Mouse (Mus musculus): ENCODE results near the gene Gm49392. TPM values are rescaled to one million over a fixed set of nuclear protein-coding genes. Genes with fewer than 3 reads are reported as not detected.

Gm49392 gene
- total RNA-seq, 2 experiments from 2014 or later: 1.5 to 1.7 TPM

DNA sequence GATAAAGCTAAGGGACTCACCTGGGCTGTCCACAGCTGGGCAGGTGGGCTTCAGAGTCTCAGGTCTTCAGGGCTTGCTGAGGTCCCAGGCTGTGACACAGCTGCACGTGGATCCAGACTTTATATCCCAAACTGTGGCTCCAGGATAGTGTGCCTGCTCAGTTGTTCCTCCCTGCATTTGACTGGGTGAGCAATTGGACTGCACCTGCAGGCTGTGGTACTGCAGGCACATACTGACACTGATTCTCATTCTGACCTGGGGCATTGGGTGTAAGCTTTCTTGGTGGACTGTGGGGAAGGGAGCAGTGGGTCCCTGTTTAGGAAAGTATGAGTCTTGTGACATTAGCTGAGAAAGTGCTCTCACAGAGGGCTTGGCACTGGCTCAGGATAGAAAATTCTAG is 93.9 kb downstream of the Gm49392 start, which contains the start of gene Ctsll3:
Gene Ctsll3, minus strand, starts transcription at position 101 of the 400 bp plus-strand sequence.
- no peak for DNase-seq
- intact Hi-C loops (cut with DNase I): no loop called here

Other genes with a start within 250 kb of the Gm49392 start
- not detected for gene BC051665, start 110.5 kb downstream of the Gm49392 start, total RNA-seq (2021)
- not detected for gene Ctsll3, start 94.0 kb downstream of the Gm49392 start, total RNA-seq (2021)
- gene 4930486L24Rik, start 32.4 kb downstream of the Gm49392 start, total RNA-seq (2021): under 1 TPM in 1 of 2 experiments, not detected in 1; 0.86 TPM
- 10 to 100 TPM in 1 of 2 experiments, 1 to 10 TPM in 1; 9.0 to 10.4 TPM for gene Ctla2b, start 553 bp upstream of the Gm49392 start, total RNA-seq (2021)
- gene Tpbpb, start 8.0 kb upstream of the Gm49392 start, total RNA-seq (2021): not detected
- not detected for gene Gm49393, start 38.7 kb upstream of the Gm49392 start, total RNA-seq (2021)
- gene Gm49391, start 39.7 kb upstream of the Gm49392 start, total RNA-seq (2021): 1 to 10 TPM in 1 of 2 experiments, not detected in 1; 2.6 TPM
- gene Ctla2a, start 39.7 kb upstream of the Gm49392 start, total RNA-seq (2021): 100 to 1,000 TPM in 1 of 2 experiments, 10 to 100 TPM in 1; 79.1 to 128 TPM
- not detected for gene Tpbpa, start 45.1 kb upstream of the Gm49392 start, total RNA-seq (2021)
- gene Ctsj, start 109.1 kb upstream of the Gm49392 start, total RNA-seq (2021): not detected
- not detected for gene Ctsq, start 143.7 kb upstream of the Gm49392 start, total RNA-seq (2021)